8 mouse cellular contexts compared by ENCODE assay signal in genomic region chr13:89741766-89742685, GRCm38 (mm10). TPM values are rescaled to one million over a fixed set of nuclear protein-coding genes. Genes with fewer than 3 reads are reported as not detected.
DNase-seq lines count a peak whose midpoint lies in the region; ATAC-seq and TF ChIP-seq lines count a peak whose summit lies in the region.

TSS of gene Vcan (minus strand) at chr13:89742509.

- under 1% methylated on average over 40 of the region's 40 CpGs for WGBS in embryonic facial prominence, embryonic 13.5 days
- WGBS in heart, embryonic 10.5 days, result under 1% methylated on average over 40 of the region's 40 CpGs
- 2% methylated on average over 40 of the region's 40 CpGs for WGBS in liver, postnatal 0 days (ENCODE audit: insufficient replicate concordance)

- TF ChIP-seq CTCF in liver, postnatal 0 days (IDR thresholded peaks at IDR 0.05; ENCODE audit: low read depth), result no peak

- ATAC-seq in embryonic facial prominence, embryonic 13.5 days (ENCODE audit: insufficient number of reproducible peaks, insufficient read depth, low FRiP score, low TSS enrichment, low read depth), result peak; percentile 64
- no peak for ATAC-seq in liver, postnatal 0 days
- 0 out of 2 replicates have a peak, but pooled peaks have one; percentile 14 for ATAC-seq in neutrophil, adult 5-6 weeks (ENCODE audit: extremely low read depth, insufficient number of reproducible peaks, low FRiP score, poor library complexity, severe bottlenecking)
- no peak for ATAC-seq in monocyte, adult 5-6 weeks (replicated peaks; ENCODE audit: insufficient number of reproducible peaks, low FRiP score, low TSS enrichment, poor library complexity, severe bottlenecking)

- H3K27me3 ChIP-seq in embryonic facial prominence, embryonic 13.5 days, result no peaks in the 10 kb centered on the region
- no peaks in the 10 kb centered on the region for H3K27me3 ChIP-seq in heart, embryonic 10.5 days (ENCODE audit: insufficient read depth, poor library complexity, severe bottlenecking)
- peaks cover 26% of the 10 kb centered on the region for H3K27me3 ChIP-seq in liver, postnatal 0 days (ENCODE audit: insufficient read depth, low read length)

- H3K9ac ChIP-seq in embryonic facial prominence, embryonic 13.5 days, result peak within 1 kb of the TSS; percentile 93
- no peak within 1 kb of the TSS for H3K9ac ChIP-seq in liver, postnatal 0 days (replicated peaks)

- H3K4me3 ChIP-seq in embryonic facial prominence, embryonic 13.5 days, result peak within 1 kb of the TSS; percentile 70
- H3K4me3 ChIP-seq in heart, embryonic 10.5 days, result peak within 1 kb of the TSS; percentile 75
- peak within 1 kb of the TSS; percentile 62 for H3K4me3 ChIP-seq in liver, postnatal 0 days (ENCODE audit: low read depth, low read length)

- DNase-seq in 3134 (ENCODE audit: extremely low read depth, insufficient read length, low spot score) (peak; percentile 63), ZHBTc4 (ENCODE audit: low read depth, low spot score) (peak; percentile 78)
- peak; percentile 91 for DNase-seq in heart, embryonic 10.5 days (ENCODE audit: low spot score)
- peak; percentile 51 for DNase-seq in kidney, postnatal 10 days
- DNase-seq in liver, postnatal 0 days, result peak; percentile 18

- no peaks in the 10 kb centered on the region for H3K36me3 ChIP-seq in embryonic facial prominence, embryonic 13.5 days
- no peaks in the 10 kb centered on the region for H3K36me3 ChIP-seq in heart, embryonic 10.5 days
- H3K36me3 ChIP-seq in liver, postnatal 0 days (replicated peaks; ENCODE audit: insufficient read depth, low read length), result no peaks in the 10 kb centered on the region

- peak within 1 kb of the TSS; percentile 83 for H3K4me2 ChIP-seq in embryonic facial prominence, embryonic 13.5 days
- H3K4me2 ChIP-seq in liver, postnatal 0 days (ENCODE audit: low read depth, low read length), result peak within 1 kb of the TSS; percentile 79

- H3K4me1 ChIP-seq in embryonic facial prominence, embryonic 13.5 days, result peaks cover 11% of the 10 kb centered on the region; the same call in 1 of the 2 replicates
- H3K4me1 ChIP-seq in heart, embryonic 10.5 days, result peaks cover 21% of the 10 kb centered on the region
- H3K4me1 ChIP-seq in liver, postnatal 0 days (ENCODE audit: insufficient read depth), result peaks cover 23% of the 10 kb centered on the region

- H3K9me3 ChIP-seq in embryonic facial prominence, embryonic 13.5 days, result no peaks in the 10 kb centered on the region
- no peaks in the 10 kb centered on the region for H3K9me3 ChIP-seq in heart, embryonic 10.5 days
- no peaks in the 10 kb centered on the region for H3K9me3 ChIP-seq in liver, postnatal 0 days (ENCODE audit: low read length)

- TF ChIP-seq EP300 in liver, postnatal 0 days (IDR thresholded peaks at IDR 0.05; ENCODE audit: low read depth), result no peak

- peak within 1 kb of the TSS; percentile 96 for H3K27ac ChIP-seq in embryonic facial prominence, embryonic 13.5 days
- peak within 1 kb of the TSS; percentile 95 for H3K27ac ChIP-seq in heart, embryonic 10.5 days
- no peak within 1 kb of the TSS for H3K27ac ChIP-seq in liver, postnatal 0 days (ENCODE audit: low read depth)

RNA-seq across cellular contexts. Expression of gene Vcan, which starts in this region (rescaled TPM):
- polyA plus RNA-seq in embryonic facial prominence, embryonic 13.5 days (2015; fragmentation: Nextera tagmentation; extraction: Ambion mirVana), result 171 and 178 TPM in 2 replicates
- polyA plus RNA-seq in heart, embryonic 10.5 days (2016; fragmentation: Nextera tagmentation; extraction: Ambion mirVana), result 109 and 166 TPM in 2 replicates
- 0.89 and 1.2 TPM in 2 replicates for polyA plus RNA-seq in liver, postnatal 0 days (2015; fragmentation: Nextera tagmentation; extraction: Ambion mirVana)
- 3.4 and 7.7 TPM in 2 replicates for total RNA-seq in neutrophil, adult 5-6 weeks (2017)
- 0.19 to 0.49 TPM (median 0.21 TPM) in 3 replicates for total RNA-seq in monocyte, adult 5-6 weeks (2017)

Comparison
In these comparisons a context has a peak if more than half of its experiments do, and no peak if none do; other contexts are left out.
1. RNA of gene Vcan (polyA plus RNA-seq): 171 to 178 TPM in embryonic facial prominence, embryonic 13.5 days and 109 to 166 TPM in heart, embryonic 10.5 days; 0.89 to 1.2 TPM in liver, postnatal 0 days; every median in the first group is over 10 times any median in the second.
2. DNase-seq: peak in every context shown above with its lines; median percentile 91 in heart, embryonic 10.5 days; 78 in ZHBTc4; 63 in 3134; 51 in kidney, postnatal 10 days; 18 in liver, postnatal 0 days.
3. ATAC-seq: peak in embryonic facial prominence, embryonic 13.5 days (single experiment) and neutrophil, adult 5-6 weeks (single experiment); none in liver, postnatal 0 days (single experiment) and monocyte, adult 5-6 weeks (single experiment).
4. Peak in every context shown above with its lines, with median percentiles within 50 percentile points of each other: H3K4me3 ChIP-seq.